Mouse (Mus musculus): ENCODE measurements around the gene Rgs7bp. TPM values are rescaled to one million over a fixed set of nuclear protein-coding genes. Genes with fewer than 3 reads are reported as not detected.
A peak's percentile ranks its signal among the peaks of the same experiment; 100 is the strongest.

Rgs7bp gene
- polyA plus RNA-seq, 1 experiment from 2014 or later: 12.7 TPM

GRCm38 (mm10) chr13:105051432-105051831 is 3.3 kb downstream of the Rgs7bp start:
- no peaks in the 10 kb centered on the region for H3K36me3 ChIP-seq
- H3K27ac ChIP-seq (replicated peaks): no peak overlapping the region
- H3K27me3 ChIP-seq (replicated peaks): no peaks in the 10 kb centered on the region
- peak overlapping the region; percentile 32 for H3K4me2 ChIP-seq
- H3K4me3 ChIP-seq (replicated peaks): no peak overlapping the region
- H3K9ac ChIP-seq (replicated peaks): no peak overlapping the region
- H3K4me1 ChIP-seq: peaks cover 26% of the 10 kb centered on the region
- WGBS: 56% methylated on average over 6 of the region's 6 CpGs
- H3K9me3 ChIP-seq (replicated peaks): no peaks in the 10 kb centered on the region
- no peak for ATAC-seq (ENCODE audit: low FRiP score)

- WGBS: 92% methylated on average over 8 of the region's 8 CpGs
- ATAC-seq (ENCODE audit: low FRiP score): no peak
- H3K36me3 ChIP-seq: no peaks in the 10 kb centered on the region
- H3K9ac ChIP-seq (replicated peaks): no peak overlapping the region
- H3K4me2 ChIP-seq: no peak overlapping the region
- H3K9me3 ChIP-seq (replicated peaks): no peaks in the 10 kb centered on the region
- H3K4me1 ChIP-seq: peaks cover 18% of the 10 kb centered on the region
- no peaks in the 10 kb centered on the region for H3K27me3 ChIP-seq (replicated peaks)
- no peak overlapping the region for H3K27ac ChIP-seq (replicated peaks)
- no peak overlapping the region for H3K4me3 ChIP-seq (replicated peaks)
Measured at GRCm38 (mm10) chr13:105048662-105049061, 6.1 kb downstream of the Rgs7bp start.

- no peak for ATAC-seq (ENCODE audit: low FRiP score)
- H3K27ac ChIP-seq (replicated peaks): no peak overlapping the region
Measured at GRCm38 (mm10) chr13:105047377-105047776, 7.4 kb downstream of the Rgs7bp start.

DNA sequence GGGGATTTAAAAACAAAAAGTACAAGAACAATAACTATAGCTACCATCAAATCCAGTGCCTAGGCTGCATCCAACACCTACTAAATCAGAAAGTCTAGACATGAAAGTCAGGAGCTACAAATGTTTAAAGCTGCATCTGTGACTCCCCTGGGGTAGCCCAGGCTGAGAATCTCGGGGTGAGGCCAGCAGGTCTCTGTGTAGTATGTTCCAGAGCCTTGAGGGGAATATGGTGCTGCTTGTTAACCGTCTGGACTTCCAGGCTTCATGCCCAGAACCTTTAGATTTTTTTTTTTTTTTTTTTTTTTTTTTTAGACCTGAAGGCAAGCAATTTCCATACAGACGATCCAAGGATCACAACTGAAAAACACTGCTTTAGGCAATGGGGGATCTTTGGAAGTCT is 10.8 kb downstream of the Rgs7bp start:
- H3K9ac ChIP-seq (replicated peaks): no peak overlapping the region
- no peak overlapping the region for H3K27ac ChIP-seq (replicated peaks)
- no peaks in the 10 kb centered on the region for H3K4me1 ChIP-seq
- 39% methylated on average over 3 of the region's 3 CpGs for WGBS
- no peaks in the 10 kb centered on the region for H3K27me3 ChIP-seq (replicated peaks)
- no peaks in the 10 kb centered on the region for H3K9me3 ChIP-seq (replicated peaks)
- ATAC-seq (ENCODE audit: low FRiP score): no peak
- no peak overlapping the region for H3K4me2 ChIP-seq
- no peaks in the 10 kb centered on the region for H3K36me3 ChIP-seq
- no peak overlapping the region for H3K4me3 ChIP-seq (replicated peaks)

More at GRCm38 (mm10) chr13:105047377-105047776, 7.4 kb downstream of the Rgs7bp start:
- WGBS: 65% methylated on average over 9 of the region's 9 CpGs
- H3K9ac ChIP-seq (replicated peaks): no peak overlapping the region
- H3K4me3 ChIP-seq (replicated peaks): no peak overlapping the region
- no peaks in the 10 kb centered on the region for H3K9me3 ChIP-seq (replicated peaks)
- H3K4me2 ChIP-seq: no peak overlapping the region
- no peaks in the 10 kb centered on the region for H3K27me3 ChIP-seq (replicated peaks)
- H3K36me3 ChIP-seq: no peaks in the 10 kb centered on the region
- peaks cover 9% of the 10 kb centered on the region; the same call in 1 of the 2 replicates for H3K4me1 ChIP-seq

- no peak overlapping the region for H3K27ac ChIP-seq (replicated peaks)
- no peaks in the 10 kb centered on the region for H3K4me1 ChIP-seq
- no peak overlapping the region for H3K4me2 ChIP-seq
- H3K36me3 ChIP-seq: no peaks in the 10 kb centered on the region
- 71% methylated on average over 5 of the region's 5 CpGs for WGBS
- H3K9me3 ChIP-seq (replicated peaks): no peaks in the 10 kb centered on the region
- no peaks in the 10 kb centered on the region for H3K27me3 ChIP-seq (replicated peaks)
- H3K4me3 ChIP-seq (replicated peaks): no peak overlapping the region
- no peak for ATAC-seq (ENCODE audit: low FRiP score)
- H3K9ac ChIP-seq (replicated peaks): no peak overlapping the region
Measured at GRCm38 (mm10) chr13:105038334-105038733, 16.4 kb downstream of the Rgs7bp start.

GRCm38 (mm10) chr13:105037816-105038215 is 16.9 kb downstream of the Rgs7bp start:
- H3K4me2 ChIP-seq: no peak overlapping the region
- no peaks in the 10 kb centered on the region for H3K27me3 ChIP-seq (replicated peaks)
- H3K9me3 ChIP-seq (replicated peaks): no peaks in the 10 kb centered on the region
- ATAC-seq (ENCODE audit: low FRiP score): no peak
- no peak overlapping the region for H3K27ac ChIP-seq (replicated peaks)
- H3K36me3 ChIP-seq: no peaks in the 10 kb centered on the region
- H3K4me1 ChIP-seq: no peaks in the 10 kb centered on the region
- H3K9ac ChIP-seq (replicated peaks): no peak overlapping the region
- WGBS: 89% methylated on average over 12 of the region's 12 CpGs
- H3K4me3 ChIP-seq (replicated peaks): no peak overlapping the region

- H3K36me3 ChIP-seq: no peaks in the 10 kb centered on the region
- no peaks in the 10 kb centered on the region for H3K9me3 ChIP-seq (replicated peaks)
- no peak overlapping the region for H3K27ac ChIP-seq (replicated peaks)
- H3K9ac ChIP-seq (replicated peaks): no peak overlapping the region
- no peak overlapping the region for H3K4me2 ChIP-seq
- no peak for ATAC-seq (ENCODE audit: low FRiP score)
- H3K27me3 ChIP-seq (replicated peaks): no peaks in the 10 kb centered on the region
- H3K4me1 ChIP-seq: no peaks in the 10 kb centered on the region
- no peak overlapping the region for H3K4me3 ChIP-seq (replicated peaks)
Measured at GRCm38 (mm10) chr13:105031882-105032281, 22.8 kb downstream of the Rgs7bp start.

DNA sequence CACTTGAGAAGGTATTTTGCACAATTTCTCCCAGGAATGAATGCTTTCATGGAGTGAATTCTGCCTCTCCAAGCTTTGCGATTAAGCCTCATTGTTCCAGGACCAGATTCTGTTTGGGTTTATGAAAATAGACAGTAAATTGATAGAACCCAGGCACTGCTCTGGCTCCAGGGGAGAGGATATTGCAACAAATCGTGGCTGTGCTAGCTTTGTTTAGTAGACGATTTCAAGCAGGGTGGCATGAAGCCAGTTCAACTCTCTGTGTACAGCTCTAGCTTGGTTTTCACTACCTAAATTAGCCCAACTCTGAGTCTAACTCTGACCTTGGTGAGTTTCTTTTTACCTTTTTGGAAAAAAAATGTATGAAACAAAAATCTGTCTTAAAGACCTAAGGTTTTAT is 26.5 kb downstream of the Rgs7bp start:
- no peak overlapping the region for H3K4me3 ChIP-seq (replicated peaks)
- no peak for ATAC-seq (ENCODE audit: low FRiP score)
- no peaks in the 10 kb centered on the region for H3K36me3 ChIP-seq
- H3K4me1 ChIP-seq: no peaks in the 10 kb centered on the region
- H3K27me3 ChIP-seq (replicated peaks): no peaks in the 10 kb centered on the region
- no peak overlapping the region for H3K27ac ChIP-seq (replicated peaks)
- no peak overlapping the region for H3K9ac ChIP-seq (replicated peaks)
- WGBS: 77% methylated on average over 3 of the region's 3 CpGs
- H3K4me2 ChIP-seq: no peak overlapping the region
- no peaks in the 10 kb centered on the region for H3K9me3 ChIP-seq (replicated peaks)

- H3K4me3 ChIP-seq (replicated peaks): no peak overlapping the region
- no peaks in the 10 kb centered on the region for H3K4me1 ChIP-seq
- no peak overlapping the region for H3K4me2 ChIP-seq
- ATAC-seq (ENCODE audit: low FRiP score): no peak
- WGBS: 79% methylated on average over 9 of the region's 9 CpGs
- no peaks in the 10 kb centered on the region for H3K9me3 ChIP-seq (replicated peaks)
- H3K36me3 ChIP-seq: no peaks in the 10 kb centered on the region
- H3K27ac ChIP-seq (replicated peaks): no peak overlapping the region
- H3K27me3 ChIP-seq (replicated peaks): no peaks in the 10 kb centered on the region
- H3K9ac ChIP-seq (replicated peaks): no peak overlapping the region
Measured at GRCm38 (mm10) chr13:105016577-105016976, 38.2 kb downstream of the Rgs7bp start.

- no peak for ATAC-seq (ENCODE audit: low FRiP score)
- Histone ChIP-seq H3K4me1 (no peaks in the 10 kb centered on the region), H3K9me3 (replicated peaks) (no peaks in the 10 kb centered on the region), H3K9ac (replicated peaks) (no peak overlapping the region), H3K4me2 (no peak overlapping the region), H3K36me3 (no peaks in the 10 kb centered on the region), H3K4me3 (replicated peaks) (no peak overlapping the region), H3K27ac (replicated peaks) (no peak overlapping the region), H3K27me3 (replicated peaks) (no peaks in the 10 kb centered on the region)
- 62% methylated on average over 8 of the region's 8 CpGs for WGBS
Measured at GRCm38 (mm10) chr13:105015710-105016404, 38.9 kb downstream of the Rgs7bp start.

- H3K9ac ChIP-seq (replicated peaks): no peak overlapping the region
- H3K4me3 ChIP-seq (replicated peaks): no peak overlapping the region
- no peak overlapping the region for H3K4me2 ChIP-seq
- WGBS: 90% methylated on average over 5 of the region's 5 CpGs
- no peak for ATAC-seq (ENCODE audit: low FRiP score)
- no peaks in the 10 kb centered on the region for H3K4me1 ChIP-seq
- no peak overlapping the region for H3K27ac ChIP-seq (replicated peaks)
- H3K36me3 ChIP-seq: no peaks in the 10 kb centered on the region
- no peaks in the 10 kb centered on the region for H3K27me3 ChIP-seq (replicated peaks)
- H3K9me3 ChIP-seq (replicated peaks): no peaks in the 10 kb centered on the region
Measured at GRCm38 (mm10) chr13:105011300-105011699, 43.4 kb downstream of the Rgs7bp start.

DNA sequence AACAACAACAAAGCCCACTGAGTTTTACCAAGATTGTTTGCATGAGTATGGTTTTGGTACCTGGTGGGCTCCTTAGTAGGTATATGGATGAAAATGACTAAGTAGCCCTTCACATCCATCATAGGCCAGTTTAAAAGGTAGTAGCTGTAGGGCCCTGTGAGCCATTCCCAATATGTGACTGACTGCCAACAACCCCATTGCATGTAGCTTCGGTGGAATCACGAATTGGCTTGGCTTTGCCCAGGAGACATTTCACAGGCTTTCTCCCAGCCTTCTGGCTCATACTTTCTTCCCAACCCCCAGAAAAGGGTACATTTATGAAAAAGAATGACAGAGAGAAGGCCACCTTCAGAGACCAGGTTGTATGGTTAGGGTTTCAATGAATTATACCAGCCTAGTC is 45.8 kb downstream of the Rgs7bp start:
- Histone ChIP-seq H3K4me3 (replicated peaks) (no peak overlapping the region), H3K9me3 (replicated peaks) (no peaks in the 10 kb centered on the region), H3K4me1 (no peaks in the 10 kb centered on the region), H3K27me3 (replicated peaks) (no peaks in the 10 kb centered on the region), H3K9ac (replicated peaks) (no peak overlapping the region), H3K36me3 (no peaks in the 10 kb centered on the region), H3K4me2 (no peak overlapping the region), H3K27ac (replicated peaks) (no peak overlapping the region)
- 92% methylated on average over 2 of the region's 2 CpGs for WGBS
- no peak for ATAC-seq (ENCODE audit: low FRiP score)
